Mouse (Mus musculus): Measurements from ENCODE around the gene Gata2. TPM values are rescaled to one million over a fixed set of nuclear protein-coding genes. Genes with fewer than 3 reads are reported as not detected.

Gata2 gene
- polyA plus RNA-seq, 1 experiment from 2014 or later, result 18.6 TPM

- peak overlapping the region; percentile 54 to 56 for H3K4me3 ChIP-seq (ENCODE audit: control insufficient read depth in 1 of 2, insufficient read depth in 1 of 2, low read depth in 1 of 2, low read length in 2 of 2)
- H3K9ac ChIP-seq (ENCODE audit: low read length), result peak overlapping the region; percentile 73
- no peak for ATAC-seq (ENCODE audit: insufficient number of reproducible peaks, insufficient read depth, low FRiP score, low read depth)
- H3K27me3 ChIP-seq (ENCODE audit: control insufficient read depth, insufficient read depth, low read length), result peaks cover 91% of the 10 kb centered on the region
- peak overlapping the region; percentile 79 for H3K4me2 ChIP-seq (ENCODE audit: low read length)
- no peak overlapping the region; a peak in 1 of 4 replicates for H3K27ac ChIP-seq (replicated peaks in 1 of 2; ENCODE audit: control insufficient read depth in 1 of 2, insufficient read depth in 1 of 2, low read depth in 2 of 2, low read length in 2 of 2)
- 24% methylated on average over 20 of the region's 20 CpGs for WGBS
- H3K36me3 ChIP-seq (ENCODE audit: control insufficient read depth, insufficient read depth, low read length), result 0 out of 2 replicates have a peak, but pooled peaks cover 3% of the 10 kb centered on the region
- no peaks in the 10 kb centered on the region for H3K9me3 ChIP-seq (ENCODE audit: control insufficient read depth, low read length)
- H3K4me1 ChIP-seq (ENCODE audit: control insufficient read depth in 2 of 2, insufficient read depth in 2 of 2, low read length in 2 of 2), result peaks cover 12 to 33% of the 10 kb centered on the region in 2 experiments; a peak in 3 of 4 replicates
These were observed 7.3 kb downstream of the Gata2 start for GRCm38 (mm10) chr6:88200693-88201609.

GRCm38 (mm10) chr6:88201926-88202700, 8.4 kb downstream of the Gata2 start:
- WGBS, result 28% methylated on average over 15 of the region's 15 CpGs
- H3K27me3 ChIP-seq (ENCODE audit: control insufficient read depth, insufficient read depth, low read length), result peaks cover 98% of the 10 kb centered on the region
- no peak for ATAC-seq (ENCODE audit: insufficient number of reproducible peaks, insufficient read depth, low FRiP score, low read depth)
- peak overlapping the region; percentile 79 to 82 for H3K27ac ChIP-seq (replicated peaks in 1 of 2; ENCODE audit: control insufficient read depth in 1 of 2, insufficient read depth in 1 of 2, low read depth in 2 of 2, low read length in 2 of 2)
- H3K4me2 ChIP-seq (ENCODE audit: low read length), result peak overlapping the region; percentile 79
- H3K36me3 ChIP-seq (ENCODE audit: control insufficient read depth, insufficient read depth, low read length), result 0 out of 2 replicates have a peak, but pooled peaks cover 3% of the 10 kb centered on the region
- no peaks in the 10 kb centered on the region for H3K9me3 ChIP-seq (ENCODE audit: control insufficient read depth, low read length)
- peaks cover 7 to 29% of the 10 kb centered on the region in 2 experiments; a peak in 3 of 4 replicates for H3K4me1 ChIP-seq (ENCODE audit: control insufficient read depth in 2 of 2, insufficient read depth in 2 of 2, low read length in 2 of 2)
- peak overlapping the region; percentile 31 for H3K9ac ChIP-seq (ENCODE audit: low read length)
- peak overlapping the region in 1 of 2 experiments; percentile 54; a peak in 1 of 4 replicates for H3K4me3 ChIP-seq (ENCODE audit: control insufficient read depth in 1 of 2, insufficient read depth in 1 of 2, low read depth in 1 of 2, low read length in 2 of 2)

GRCm38 (mm10) chr6:88202921-88203690, 9.4 kb downstream of the Gata2 start:
- Histone ChIP-seq H3K4me3 (ENCODE audit: control insufficient read depth in 1 of 2, insufficient read depth in 1 of 2, low read depth in 1 of 2, low read length in 2 of 2) (peak overlapping the region in 1 of 2 experiments; percentile 16; a peak in 1 of 4 replicates), H3K27me3 (ENCODE audit: control insufficient read depth, insufficient read depth, low read length) (peaks cover 96% of the 10 kb centered on the region), H3K9ac (ENCODE audit: low read length) (no peak overlapping the region), H3K9me3 (ENCODE audit: control insufficient read depth, low read length) (no peaks in the 10 kb centered on the region), H3K4me1 (ENCODE audit: control insufficient read depth in 2 of 2, insufficient read depth in 2 of 2, low read length in 2 of 2) (peaks cover 6 to 19% of the 10 kb centered on the region in 2 experiments; a peak in 3 of 4 replicates), H3K4me2 (ENCODE audit: low read length) (peak overlapping the region; percentile 31), H3K27ac (replicated peaks in 1 of 2; ENCODE audit: control insufficient read depth in 1 of 2, insufficient read depth in 1 of 2, low read depth in 2 of 2, low read length in 2 of 2) (peak overlapping the region; percentile 66 to 84), H3K36me3 (ENCODE audit: control insufficient read depth, insufficient read depth, low read length) (0 out of 2 replicates have a peak, but pooled peaks cover 3% of the 10 kb centered on the region)
- WGBS, result 2% methylated on average over 24 of the region's 24 CpGs
- peak; percentile 69 for ATAC-seq (ENCODE audit: insufficient number of reproducible peaks, insufficient read depth, low FRiP score, low read depth)

- H3K27ac ChIP-seq (replicated peaks in 1 of 2; ENCODE audit: control insufficient read depth in 1 of 2, insufficient read depth in 1 of 2, low read depth in 2 of 2, low read length in 2 of 2), result peak overlapping the region; percentile 66 to 84
- no peak for ATAC-seq (ENCODE audit: insufficient number of reproducible peaks, insufficient read depth, low FRiP score, low read depth)
- H3K27me3 ChIP-seq (ENCODE audit: control insufficient read depth, insufficient read depth, low read length), result peaks cover 88% of the 10 kb centered on the region
- H3K4me3 ChIP-seq (ENCODE audit: control insufficient read depth in 1 of 2, insufficient read depth in 1 of 2, low read depth in 1 of 2, low read length in 2 of 2), result 0 out of 4 replicates have a peak overlapping the region, but pooled peaks of 1 of the 2 experiments have one; percentile 16
- 0 out of 2 replicates have a peak, but pooled peaks cover 3% of the 10 kb centered on the region for H3K36me3 ChIP-seq (ENCODE audit: control insufficient read depth, insufficient read depth, low read length)
- peak overlapping the region; percentile 31 for H3K4me2 ChIP-seq (ENCODE audit: low read length)
- peaks cover 6 to 13% of the 10 kb centered on the region in 2 experiments; a peak in 3 of 4 replicates for H3K4me1 ChIP-seq (ENCODE audit: control insufficient read depth in 2 of 2, insufficient read depth in 2 of 2, low read length in 2 of 2)
- WGBS, result 28% methylated on average over 10 of the region's 10 CpGs
- no peaks in the 10 kb centered on the region for H3K9me3 ChIP-seq (ENCODE audit: control insufficient read depth, low read length)
- no peak overlapping the region; the same call in 1 of the 2 replicates for H3K9ac ChIP-seq (ENCODE audit: low read length)
These were observed 10.2 kb downstream of the Gata2 start for GRCm38 (mm10) chr6:88203791-88204405.

- peaks cover 6% of the 10 kb centered on the region in 2 experiments; a peak in 3 of 4 replicates for H3K4me1 ChIP-seq (ENCODE audit: control insufficient read depth in 2 of 2, insufficient read depth in 2 of 2, low read length in 2 of 2)
- WGBS, result 22% methylated on average over 25 of the region's 25 CpGs
- no peak overlapping the region for H3K4me3 ChIP-seq (ENCODE audit: control insufficient read depth in 1 of 2, insufficient read depth in 1 of 2, low read depth in 1 of 2, low read length in 2 of 2)
- no peaks in the 10 kb centered on the region for H3K9me3 ChIP-seq (ENCODE audit: control insufficient read depth, low read length)
- no peak overlapping the region; the same call in 1 of the 2 replicates for H3K9ac ChIP-seq (ENCODE audit: low read length)
- no peak overlapping the region for H3K27ac ChIP-seq (replicated peaks in 1 of 2; ENCODE audit: control insufficient read depth in 1 of 2, insufficient read depth in 1 of 2, low read depth in 2 of 2, low read length in 2 of 2)
- 0 out of 2 replicates have a peak, but pooled peaks cover 3% of the 10 kb centered on the region for H3K36me3 ChIP-seq (ENCODE audit: control insufficient read depth, insufficient read depth, low read length)
- H3K4me2 ChIP-seq (ENCODE audit: low read length), result peak overlapping the region; percentile 31; the same call in 1 of the 2 replicates
- H3K27me3 ChIP-seq (ENCODE audit: control insufficient read depth, insufficient read depth, low read length), result peaks cover 83% of the 10 kb centered on the region
- ATAC-seq (ENCODE audit: insufficient number of reproducible peaks, insufficient read depth, low FRiP score, low read depth), result no peak
These were observed 11.1 kb downstream of the Gata2 start for GRCm38 (mm10) chr6:88204531-88205385.

DNA sequence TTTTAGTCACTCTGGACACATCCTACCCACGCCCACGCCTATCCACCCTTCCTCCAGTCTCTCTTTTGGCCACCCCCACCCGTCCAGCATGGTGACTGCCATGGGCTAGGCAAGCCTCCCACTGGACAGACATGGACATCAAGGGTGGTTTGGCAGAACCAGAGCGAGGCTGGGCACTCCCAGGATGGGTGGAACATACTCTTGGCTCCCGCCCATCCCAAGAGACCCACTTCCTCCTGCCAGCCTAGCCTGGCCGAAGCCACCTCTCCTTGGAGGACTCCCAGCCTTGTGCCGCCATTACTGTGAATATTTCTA, 11.7 kb downstream of the Gata2 start:
- Histone ChIP-seq H3K27ac (replicated peaks in 1 of 2; ENCODE audit: control insufficient read depth in 1 of 2, insufficient read depth in 1 of 2, low read depth in 2 of 2, low read length in 2 of 2) (no peak overlapping the region), H3K9ac (ENCODE audit: low read length) (no peak overlapping the region), H3K27me3 (ENCODE audit: control insufficient read depth, insufficient read depth, low read length) (peaks cover 78% of the 10 kb centered on the region), H3K4me1 (ENCODE audit: control insufficient read depth in 2 of 2, insufficient read depth in 2 of 2, low read length in 2 of 2) (peaks cover 4 to 6% of the 10 kb centered on the region in 2 experiments; a peak in 3 of 4 replicates), H3K9me3 (ENCODE audit: control insufficient read depth, low read length) (no peaks in the 10 kb centered on the region), H3K36me3 (ENCODE audit: control insufficient read depth, insufficient read depth, low read length) (0 out of 2 replicates have a peak, but pooled peaks cover 3% of the 10 kb centered on the region), H3K4me3 (ENCODE audit: control insufficient read depth in 1 of 2, insufficient read depth in 1 of 2, low read depth in 1 of 2, low read length in 2 of 2) (no peak overlapping the region), H3K4me2 (ENCODE audit: low read length) (no peak overlapping the region)
- no peak for ATAC-seq (ENCODE audit: insufficient number of reproducible peaks, insufficient read depth, low FRiP score, low read depth)
- WGBS, result 48% methylated on average over 7 of the region's 7 CpGs
